Comparison of ENCODE assay signal across 10 mouse cellular contexts in genomic region chr4:140461317-140461716, GRCm38 (mm10).
DNase-seq lines count a peak whose midpoint lies in the region; ATAC-seq and TF ChIP-seq lines count a peak whose summit lies in the region.
"Had no signal": no experiment of that assay in that cellular context is flagged by ENCODE, and none has a peak within 500 bp of the region (broad histone marks: within the 10 kb centered on the region; RNA-seq: fewer than 3 reads in every experiment).

No protein-coding gene starts in this region.

- WGBS in midbrain, embryonic 13.5 days, result 80% methylated on average over 16 of the region's 16 CpGs
- 92% methylated on average over 16 of the region's 16 CpGs for WGBS in midbrain, embryonic 10.5 days
- WGBS in kidney, adult 2 months, result 74% methylated on average over 16 of the region's 16 CpGs

- H3K4me2 ChIP-seq in midbrain, embryonic 13.5 days (replicated peaks), result no peak overlapping the region

- no peaks in the 10 kb centered on the region for H3K9me3 ChIP-seq in midbrain, embryonic 13.5 days
- H3K9me3 ChIP-seq in midbrain, embryonic 10.5 days (replicated peaks), result no peaks in the 10 kb centered on the region

- H3K36me3 ChIP-seq in midbrain, embryonic 13.5 days, result no peaks in the 10 kb centered on the region
- H3K36me3 ChIP-seq in midbrain, embryonic 10.5 days, result no peaks in the 10 kb centered on the region
- H3K36me3 ChIP-seq in kidney, adult 2 months (ENCODE audit: control insufficient read depth, insufficient read depth, low read length), result no peaks in the 10 kb centered on the region

- DNase-seq in midbrain, embryonic 10.5 days (ENCODE audit: low spot score), result no peak
- peak; percentile 84 for DNase-seq in layer of hippocampus, adult 9-11 months
- peak; percentile 71 to 91 for DNase-seq in left cerebral cortex, postnatal 25 days (ENCODE audit: low spot score in 2 of 2)
- DNase-seq in heart, postnatal 4 days, result no peak
- no peak for DNase-seq in kidney, adult 2 months
- DNase-seq in thymus, postnatal 25 days, result no peak
- no peak for DNase-seq in heart, adult 18-20 months

- H3K4me1 ChIP-seq in midbrain, embryonic 13.5 days (replicated peaks), result peaks cover 28% of the 10 kb centered on the region
- 0 out of 2 replicates have a peak, but pooled peaks cover 10% of the 10 kb centered on the region for H3K4me1 ChIP-seq in midbrain, embryonic 10.5 days
- H3K4me1 ChIP-seq in kidney, adult 2 months (ENCODE audit: control insufficient read depth, insufficient read depth, low read length), result no peaks in the 10 kb centered on the region

- TF ChIP-seq POLR2A in kidney, adult 2 months (IDR thresholded peaks at IDR 0.05; ENCODE audit: low read depth, low read length), result no peak

- 0 out of 2 replicates have a peak, but pooled peaks have one; percentile 9 for ATAC-seq in midbrain, embryonic 13.5 days

- H3K9ac ChIP-seq in midbrain, embryonic 13.5 days (replicated peaks), result no peak overlapping the region

- H3K4me3 ChIP-seq in midbrain, embryonic 13.5 days (replicated peaks), result no peak overlapping the region
- H3K4me3 ChIP-seq in midbrain, embryonic 10.5 days, result no peak overlapping the region
- no peak overlapping the region for H3K4me3 ChIP-seq in kidney, adult 2 months (ENCODE audit: insufficient read depth, low read depth, low read length)
- H3K4me3 ChIP-seq: erythroblast, embryonic 14.5 days; myocyte had no signal

- H3K27ac ChIP-seq in midbrain, embryonic 13.5 days, result no peak overlapping the region
- H3K27ac ChIP-seq in midbrain, embryonic 10.5 days (replicated peaks), result no peak overlapping the region
- H3K27ac ChIP-seq in kidney, adult 2 months (ENCODE audit: insufficient read depth, low read depth, low read length), result no peak overlapping the region

- TF ChIP-seq CTCF in kidney, adult 2 months (conservative IDR thresholded peaks at IDR 0.05; ENCODE audit: insufficient read depth, insufficient read length, low read depth, low read length), result no peak

- intact Hi-C loops in left cerebral cortex, postnatal 25 days (cut with DNase I), result loop anchor here (5.0 kb wide), 1 partner anchor 89 kb away; no protein-coding TSS in a partner anchor

- H3K27me3 ChIP-seq in midbrain, embryonic 13.5 days, result no peaks in the 10 kb centered on the region
- no peaks in the 10 kb centered on the region; the same call in 1 of the 2 replicates for H3K27me3 ChIP-seq in midbrain, embryonic 10.5 days (ENCODE audit: low read depth, poor library complexity, severe bottlenecking)
- no peaks in the 10 kb centered on the region for H3K27me3 ChIP-seq in kidney, adult 2 months (replicated peaks; ENCODE audit: control insufficient read depth, insufficient read depth, low read length)

Comparison
In these comparisons a context has a peak if more than half of its experiments do, and no peak if none do; other contexts are left out.
1. DNase-seq: peak in layer of hippocampus, adult 9-11 months (single experiment) and left cerebral cortex, postnatal 25 days (2 of 2); none in midbrain, embryonic 10.5 days (single experiment), heart, postnatal 4 days (single experiment), kidney, adult 2 months (single experiment), thymus, postnatal 25 days (single experiment) and heart, adult 18-20 months (0 of 2).